Mouse (Mus musculus): ENCODE measurements around the gene Vmp1.

- TF ChIP-seq CTCF (IDR thresholded peaks at IDR 0.05; ENCODE audit: low read depth, low read length) (no peak), EP300 (IDR thresholded peaks at IDR 0.05; ENCODE audit: insufficient read depth, low read depth, low read length) (no peak), POLR2A (IDR thresholded peaks at IDR 0.05; ENCODE audit: insufficient read depth, low read length) (no peak)
These were observed 35.8 kb downstream of the Vmp1 start for GRCm38 (mm10) chr11:86647706-86648447.

Data from ES-Bruce4 (cell line).